Mouse (Mus musculus): ENCODE results near the gene Surf6.
"Not testable (repeated sequence)": the region's sequence is repeated elsewhere in the genome, so short reads cannot be mapped to it uniquely, and the experiment has no call there.

The Surf6 gene

GRCm38 (mm10) chr2:26913416-26914147 lies 10.9 kb upstream of the Surf6 start:
- DNase-seq (ENCODE audit: low read depth, low spot score): no peak

- no peak for DNase-seq (ENCODE audit: low read depth, low spot score)
These were observed 9.6 kb upstream of the Surf6 start for GRCm38 (mm10) chr2:26912253-26912770.

DNA sequence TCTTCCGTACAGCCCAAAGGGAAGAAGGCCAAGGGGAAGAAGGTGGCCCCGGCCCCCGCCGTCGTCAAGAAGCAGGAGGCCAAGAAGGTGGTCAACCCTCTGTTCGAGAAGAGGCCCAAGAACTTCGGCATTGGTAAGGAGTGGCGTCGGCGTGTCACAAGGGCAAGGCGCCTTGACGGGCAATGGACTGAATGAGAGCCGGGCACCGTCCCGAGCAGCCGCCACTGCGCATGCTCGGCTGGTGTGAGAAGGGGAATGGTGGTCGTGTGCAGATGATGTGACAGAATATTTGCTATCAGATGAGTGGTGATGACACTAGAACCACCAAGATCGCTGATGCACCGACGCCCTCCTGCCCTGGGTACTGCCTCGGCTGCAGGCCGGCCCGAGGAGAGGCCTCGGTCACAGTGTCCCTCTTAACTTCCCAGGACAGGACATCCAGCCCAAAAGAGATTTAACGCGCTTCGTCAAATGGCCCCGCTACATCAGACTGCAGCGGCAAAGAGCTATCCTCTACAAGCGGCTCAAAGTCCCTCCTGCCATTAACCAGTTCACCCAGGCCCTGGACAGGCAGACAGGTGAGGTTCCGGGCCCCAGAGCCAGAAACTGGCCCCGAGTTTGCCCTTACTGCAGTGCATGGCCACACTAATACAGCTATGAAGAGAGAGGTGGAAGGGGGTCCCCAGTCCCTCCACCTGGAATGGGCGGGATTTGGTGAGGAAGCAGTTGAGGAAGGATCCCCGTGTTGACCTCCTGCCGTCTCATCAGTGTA lies 8.5 kb upstream of the Surf6 start:
- DNase-seq (ENCODE audit: low read depth, low spot score): no peak

GRCm38 (mm10) chr2:26910124-26910993 lies 7.7 kb upstream of the Surf6 start, which contains the start of the genes Med22 and Rpl7a:
Med22 (minus strand) TSS chr2:26910677.
Rpl7a (plus strand) TSS chr2:26910764.
- DNase-seq (ENCODE audit: low read depth, low spot score): peak; percentile 97

DNA sequence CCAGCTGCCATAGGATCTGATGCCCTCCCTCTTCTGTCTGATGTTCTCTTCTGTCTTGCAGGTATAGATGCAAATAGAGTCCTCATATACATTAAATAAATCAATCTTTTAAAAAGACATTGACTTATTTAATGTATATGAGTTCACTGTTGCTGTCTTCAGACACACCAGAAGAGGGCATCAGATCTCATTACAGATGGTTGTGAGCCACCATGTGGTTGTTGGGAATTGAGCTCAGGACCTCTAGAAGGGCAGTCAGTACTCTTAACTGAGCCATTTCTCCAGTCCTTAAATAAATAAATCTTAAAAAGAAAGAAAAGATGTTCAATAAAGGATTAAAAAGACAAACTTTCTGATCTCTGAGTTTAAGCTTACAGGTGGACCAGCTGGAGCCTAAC lies 6.7 kb upstream of the Surf6 start:
- DNase-seq (ENCODE audit: low read depth, low spot score): no peak

- no peak for DNase-seq (ENCODE audit: low read depth, low spot score)
These were observed 6.2 kb upstream of the Surf6 start for GRCm38 (mm10) chr2:26908710-26909386.

- DNase-seq (ENCODE audit: low read depth, low spot score): no peak
These were observed 4.4 kb upstream of the Surf6 start for GRCm38 (mm10) chr2:26907109-26907508.

- DNase-seq (ENCODE audit: low read depth, low spot score): no peak
These were observed 3.8 kb upstream of the Surf6 start for GRCm38 (mm10) chr2:26906431-26906830.

- no peak for DNase-seq (ENCODE audit: low read depth, low spot score)
These were observed 3.3 kb upstream of the Surf6 start for GRCm38 (mm10) chr2:26905936-26906335.

GRCm38 (mm10) chr2:26903311-26903710 lies 632 bp upstream of the Surf6 start:
- DNase-seq (ENCODE audit: low read depth, low spot score): no peak

DNA sequence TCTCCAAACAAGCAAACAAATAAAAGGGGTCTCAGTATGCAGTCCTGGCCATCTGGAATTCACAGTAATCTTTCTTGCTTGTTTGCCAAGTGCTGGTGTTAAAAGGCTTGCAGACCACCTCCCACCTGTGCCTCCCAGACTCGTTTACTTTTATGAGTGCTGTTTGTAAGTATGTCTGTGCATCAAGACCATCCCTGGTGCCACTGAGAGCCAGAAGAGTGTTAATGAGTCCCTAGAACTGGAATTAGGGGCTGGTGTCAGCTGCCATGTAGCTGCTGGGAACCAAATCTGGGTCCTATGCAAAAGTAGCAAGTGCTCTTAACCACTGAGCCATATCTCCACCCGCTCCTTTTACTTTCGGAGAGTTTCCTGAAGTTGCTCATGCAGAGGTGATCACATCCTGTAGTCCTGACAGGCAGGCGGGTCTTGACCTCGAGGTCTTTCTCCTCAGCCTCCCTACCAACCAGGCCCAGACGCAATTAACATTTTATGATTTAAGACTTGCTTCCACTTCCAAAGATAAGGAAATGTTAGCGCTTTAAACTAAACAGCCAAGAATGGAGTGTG lies 762 bp downstream of the Surf6 start:
- DNase-seq (ENCODE audit: low read depth, low spot score): no peak

DNA sequence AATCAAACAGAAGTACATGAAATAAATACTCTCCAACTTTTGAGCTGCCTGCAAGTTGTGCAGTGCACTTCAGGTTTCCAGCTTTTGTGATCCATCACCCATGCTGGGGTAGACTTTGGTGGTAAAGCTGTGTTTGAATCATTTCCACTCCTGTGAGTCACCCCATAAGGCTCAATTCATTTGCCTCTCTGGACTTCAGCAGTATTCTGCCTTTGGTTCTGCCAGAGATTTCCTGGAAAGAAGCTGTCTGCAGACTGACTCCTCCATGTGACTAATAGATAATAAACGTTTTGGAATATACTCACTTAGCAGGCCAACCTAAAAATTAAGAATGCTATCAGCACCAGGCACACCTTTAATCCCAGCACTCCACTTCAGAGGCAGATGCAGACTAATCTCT lies 1.9 kb downstream of the Surf6 start:
- no peak for DNase-seq (ENCODE audit: low read depth, low spot score)

DNA sequence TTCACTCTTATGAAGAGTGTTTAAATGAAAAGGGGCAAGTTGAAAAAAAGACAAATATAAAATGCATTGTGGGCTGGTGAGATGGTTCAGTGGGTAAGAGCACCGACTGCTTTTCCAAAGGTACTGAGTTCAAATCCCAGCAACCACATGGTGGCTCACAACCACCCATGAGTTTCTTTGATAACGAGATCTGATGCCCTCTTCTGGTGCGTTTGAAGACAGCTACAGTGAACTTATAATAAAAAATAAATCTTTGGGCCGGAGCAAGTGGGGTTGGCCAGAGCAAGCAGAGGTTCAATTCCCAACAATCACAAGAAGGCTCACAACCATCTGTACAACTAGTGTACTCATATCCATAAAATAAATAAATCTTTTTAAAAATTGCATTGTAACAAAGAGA lies 6.8 kb downstream of the Surf6 start:
- no peak for DNase-seq (ENCODE audit: low read depth, low spot score)

GRCm38 (mm10) chr2:26886170-26886569 lies 16.5 kb downstream of the Surf6 start:
- not testable (repeated sequence) for DNase-seq (ENCODE audit: low read depth, low spot score)

DNA sequence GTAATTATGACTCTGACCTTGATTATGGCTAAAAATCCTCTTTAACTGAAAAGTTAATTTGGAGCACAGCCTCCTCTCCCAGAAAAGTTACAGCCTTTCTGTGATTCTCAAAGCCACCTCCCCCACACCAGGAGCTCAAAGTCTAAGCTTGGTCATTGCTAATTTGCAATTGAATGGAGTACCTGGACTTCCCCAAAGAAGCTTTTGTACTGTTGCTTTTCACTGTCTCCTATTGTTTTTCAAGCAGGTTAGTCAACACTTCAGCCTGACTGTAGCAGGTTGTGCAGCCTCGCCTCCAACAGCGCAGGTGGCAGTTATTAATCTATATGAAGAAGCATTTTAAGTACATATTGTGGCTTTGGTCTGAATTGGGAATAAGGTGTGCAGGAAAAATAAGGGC lies 17.1 kb downstream of the Surf6 start:
- DNase-seq (ENCODE audit: low read depth, low spot score): not testable (repeated sequence)

GRCm38 (mm10) chr2:26878571-26878970 lies 24.1 kb downstream of the Surf6 start:
- DNase-seq (ENCODE audit: low read depth, low spot score): no peak

DNA sequence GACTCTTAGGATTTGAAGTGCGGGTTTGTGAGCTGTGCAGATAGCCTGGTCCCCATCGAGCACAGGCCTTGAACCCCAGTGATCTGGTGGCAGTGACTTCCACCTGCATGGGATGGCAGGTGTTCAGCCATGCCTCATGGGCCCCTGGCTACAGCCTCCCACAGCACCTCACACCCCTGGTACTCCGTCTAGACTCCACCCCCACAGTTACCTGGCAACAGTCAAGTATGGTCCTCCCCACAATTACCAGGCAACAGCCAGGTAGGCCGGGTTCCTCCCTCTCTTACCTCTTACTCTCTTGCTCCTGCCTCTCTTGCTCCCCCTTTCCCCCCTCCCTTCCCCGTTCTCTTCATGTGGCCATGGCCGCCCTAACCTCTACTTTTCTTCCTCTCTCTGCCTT lies 32.0 kb downstream of the Surf6 start:
- DNase-seq (ENCODE audit: low read depth, low spot score): no peak

DNA sequence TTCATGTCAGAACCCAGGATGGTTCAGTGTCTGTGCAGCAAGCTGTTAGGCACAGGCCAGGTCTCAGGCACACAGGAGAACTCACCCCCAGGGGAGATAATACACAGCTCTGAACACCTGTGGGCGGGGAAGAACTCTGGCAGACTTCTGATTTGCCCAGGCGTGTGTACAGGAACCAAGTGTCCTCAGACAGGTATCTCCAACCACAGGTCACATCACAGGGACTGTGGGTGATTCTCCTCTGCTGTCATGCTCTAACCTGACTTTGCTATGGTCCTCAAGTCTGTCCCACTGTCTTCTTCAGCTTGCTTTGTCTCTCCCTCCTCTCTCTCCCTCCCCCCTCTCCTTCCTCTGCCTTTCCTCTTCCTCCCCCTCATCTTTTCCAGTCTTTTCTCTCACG lies 37.8 kb downstream of the Surf6 start, which contains the start of gene Abo:
Gene Abo (minus strand): TSS at position 101 of the 400 bp plus-strand sequence.
- DNase-seq (ENCODE audit: low read depth, low spot score): no peak

- no peak for DNase-seq (ENCODE audit: low read depth, low spot score)
These were observed 39.8 kb downstream of the Surf6 start for GRCm38 (mm10) chr2:26862856-26863255.

DNA sequence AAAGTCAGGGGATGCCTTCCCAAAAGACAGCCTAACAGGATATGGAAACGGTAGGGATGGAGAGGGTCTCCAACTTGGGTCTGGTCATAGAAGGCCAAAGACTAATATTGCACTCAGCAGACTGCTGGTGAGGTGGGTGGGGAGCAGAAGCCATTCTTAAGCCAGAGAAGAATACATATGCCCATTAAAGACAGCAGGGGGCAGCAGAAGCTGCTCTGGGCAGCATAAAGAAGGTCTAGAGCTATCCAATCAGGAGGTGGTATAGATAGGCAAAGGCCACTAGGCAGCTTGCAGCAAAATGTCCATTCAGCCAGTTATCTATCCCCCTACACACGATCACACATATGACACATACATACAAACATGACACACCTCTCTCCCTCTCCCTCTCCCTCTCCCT lies 55.0 kb downstream of the Surf6 start:
- DNase-seq (ENCODE audit: low read depth, low spot score): no peak
